Mouse (Mus musculus): Measurements from ENCODE around the gene Auh.

Gene Auh

GRCm38 (mm10) chr13:52833220-52833619 lies 96.3 kb downstream of the Auh start:
- peak in 1 of 2 experiments; percentile 46 for DNase-seq

GRCm38 (mm10) chr13:52832481-52833170 lies 96.9 kb downstream of the Auh start:
- DNase-seq = peak in 1 of 2 experiments; percentile 21

GRCm38 (mm10) chr13:52831037-52831757 lies 98.3 kb downstream of the Auh start:
- DNase-seq = no peak

- DNase-seq = no peak
Measured at GRCm38 (mm10) chr13:52828946-52829523, 100.4 kb downstream of the Auh start.

- DNase-seq = no peak
Measured at GRCm38 (mm10) chr13:52828217-52828616, 101.3 kb downstream of the Auh start.

GRCm38 (mm10) chr13:52826666-52827065 lies 102.8 kb downstream of the Auh start:
- DNase-seq = no peak

GRCm38 (mm10) chr13:52824754-52825153 lies 104.7 kb downstream of the Auh start:
- peak in 1 of 2 experiments; percentile 28 for DNase-seq

GRCm38 (mm10) chr13:52822165-52823149 lies 107.0 kb downstream of the Auh start:
- peak; percentile 78 to 87 for DNase-seq

- DNase-seq = peak; percentile 65 to 81
Measured at GRCm38 (mm10) chr13:52821571-52821970, 107.9 kb downstream of the Auh start.

- DNase-seq = no peak
Measured at GRCm38 (mm10) chr13:52819901-52820300, 109.6 kb downstream of the Auh start.

GRCm38 (mm10) chr13:52818760-52819159 lies 110.7 kb downstream of the Auh start:
- DNase-seq = peak; percentile 59 to 67

GRCm38 (mm10) chr13:52817991-52818491 lies 111.4 kb downstream of the Auh start:
- peak; percentile 40 to 50 for DNase-seq

- DNase-seq = no peak
Measured at GRCm38 (mm10) chr13:52813750-52814149, 115.7 kb downstream of the Auh start.

GRCm38 (mm10) chr13:52812549-52813515 lies 116.6 kb downstream of the Auh start:
- DNase-seq = no peak

GRCm38 (mm10) chr13:52807722-52808121 lies 121.8 kb downstream of the Auh start:
- DNase-seq = no peak

GRCm38 (mm10) chr13:52806029-52806428 lies 123.5 kb downstream of the Auh start:
- no peak for DNase-seq

- DNase-seq = no peak
Measured at GRCm38 (mm10) chr13:52805581-52805980, 123.9 kb downstream of the Auh start.

GRCm38 (mm10) chr13:52802482-52802881 lies 127.0 kb downstream of the Auh start:
- DNase-seq = no peak

GRCm38 (mm10) chr13:52800687-52801341 lies 128.7 kb downstream of the Auh start:
- DNase-seq = no peak

- DNase-seq = no peak
Measured at GRCm38 (mm10) chr13:52800091-52800490, 129.4 kb downstream of the Auh start.

GRCm38 (mm10) chr13:52794232-52794631 lies 135.2 kb downstream of the Auh start:
- DNase-seq = no peak
